Mouse (Mus musculus) T-helper 17 cell (primary cell): ENCODE data around the gene Pou2f3.

Experiments used
- in situ Hi-C, 2 experiments: fragments of 300-600 bp; cut with MboI, MseI; formaldehyde crosslinking; loops; 1 replicate in 1 of 2; 2 replicates in 1 of 2; pipeline ENCODE4 v1.15.1; 2025; ENCODE audit warnings: high pct_unique_total_duplicates in 2 of 2

The Pou2f3 gene

DNA sequence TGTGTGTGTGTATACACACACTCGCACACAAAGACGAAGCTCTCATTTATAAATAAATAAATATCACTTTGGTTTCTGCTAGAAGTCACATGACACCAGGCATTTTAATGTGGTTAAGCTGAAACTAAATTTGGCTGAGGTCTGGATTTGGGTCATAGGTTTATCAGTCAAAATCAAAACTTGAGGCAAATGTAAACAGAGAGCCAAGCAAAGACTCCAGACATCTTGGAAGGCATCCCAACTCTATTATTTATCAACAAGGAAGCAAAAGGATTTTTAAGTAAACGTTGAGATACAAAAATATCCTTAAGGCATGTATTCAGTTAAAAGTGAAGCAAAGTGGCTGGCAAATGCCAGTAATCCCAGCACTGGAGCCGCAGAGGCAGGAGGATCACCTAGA lies 95.3 kb downstream of the Pou2f3 start:
- in situ Hi-C loops = no loop called here

DNA sequence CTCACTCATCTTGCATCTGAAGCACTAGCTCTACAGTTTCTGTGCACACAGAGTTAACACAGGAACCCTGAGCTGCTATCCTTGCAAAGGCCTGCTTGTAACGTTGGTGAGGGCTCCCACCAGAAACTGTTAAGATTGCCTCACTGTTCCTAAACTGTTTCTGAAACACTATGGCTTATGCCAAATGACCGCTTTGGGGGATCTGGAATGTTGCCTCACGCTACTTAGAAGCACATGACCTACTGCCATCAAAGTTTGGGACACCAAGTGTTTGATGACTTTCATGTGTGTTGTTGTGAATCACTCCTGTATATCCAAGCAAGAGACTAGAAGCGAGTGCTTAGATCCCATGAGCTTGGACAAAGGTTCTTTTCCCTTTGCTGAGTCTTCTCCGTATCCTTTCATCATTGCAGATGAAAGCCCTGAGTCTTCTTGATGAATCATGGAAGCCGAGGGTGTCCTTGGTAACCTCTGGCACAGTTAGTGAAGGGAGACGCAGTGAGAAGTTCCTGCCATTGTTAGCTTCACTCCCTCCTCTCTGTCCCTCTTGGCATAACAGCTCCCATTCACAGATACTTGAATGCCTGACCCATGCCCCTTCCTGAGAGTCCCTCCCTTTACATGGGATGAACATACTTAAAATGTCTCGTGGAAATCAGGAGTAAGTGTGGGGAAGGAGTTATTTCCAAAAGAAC lies 99.7 kb downstream of the Pou2f3 start:
- in situ Hi-C loops = no loop called here

DNA sequence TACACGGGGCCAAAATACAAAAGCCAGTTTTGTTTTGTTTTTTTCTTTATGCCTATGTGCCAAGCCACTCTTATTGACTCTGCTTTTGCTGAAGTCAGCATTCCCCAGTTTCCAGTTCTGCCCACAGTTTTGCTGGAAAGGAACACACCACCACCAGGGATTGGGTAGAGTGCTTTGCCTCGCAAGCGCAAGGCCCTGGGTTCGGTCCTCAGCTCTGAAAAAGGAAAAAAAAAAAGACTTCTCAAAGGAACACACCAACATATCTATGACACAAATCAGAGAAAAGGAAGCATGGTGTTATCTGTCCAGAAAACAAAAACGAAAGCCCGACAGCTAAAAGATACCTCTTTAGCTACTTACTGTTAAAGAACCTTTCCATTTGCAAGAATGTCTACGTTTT lies 101.0 kb downstream of the Pou2f3 start:
- in situ Hi-C loops = no loop called here

DNA sequence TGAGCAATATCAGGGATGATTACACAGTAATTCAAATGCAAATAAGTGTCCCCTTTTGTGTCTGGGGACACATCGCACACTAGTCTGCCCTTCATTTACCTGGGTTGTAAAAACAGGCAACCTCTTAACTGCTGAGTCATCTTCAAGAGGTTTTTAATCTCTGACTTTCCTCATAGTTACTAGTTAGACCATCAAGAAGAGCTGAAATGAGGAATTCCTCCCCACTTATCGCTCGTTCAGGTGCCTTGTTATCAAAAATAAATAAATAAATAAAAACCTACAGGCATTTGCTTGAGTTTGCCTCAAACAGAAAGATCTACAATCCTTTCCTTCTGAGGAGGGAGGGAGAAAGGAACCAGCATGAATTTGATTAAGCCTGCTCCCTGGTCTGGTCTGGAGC lies 101.4 kb downstream of the Pou2f3 start:
- in situ Hi-C loops = no loop called here

DNA sequence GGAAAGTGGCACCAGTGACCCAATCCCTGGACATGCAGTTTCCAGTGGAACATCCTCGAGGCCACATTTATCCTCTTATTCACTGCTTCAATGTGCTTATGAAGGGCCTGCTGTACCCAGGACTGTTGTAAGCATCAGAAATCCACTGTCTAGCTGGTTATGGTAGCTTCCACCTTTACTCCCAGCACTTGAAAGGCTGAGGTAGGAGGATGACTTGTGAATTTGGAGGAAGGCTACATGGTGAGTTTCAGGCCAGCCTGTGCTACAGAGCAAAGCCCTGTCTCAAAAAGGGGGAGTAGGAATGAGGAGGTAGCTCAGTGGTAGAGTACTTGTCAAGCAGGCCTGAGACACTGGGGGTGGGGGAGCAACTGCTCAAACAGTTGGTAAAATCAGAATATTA lies 102.1 kb downstream of the Pou2f3 start:
- in situ Hi-C loops = no loop called here

DNA sequence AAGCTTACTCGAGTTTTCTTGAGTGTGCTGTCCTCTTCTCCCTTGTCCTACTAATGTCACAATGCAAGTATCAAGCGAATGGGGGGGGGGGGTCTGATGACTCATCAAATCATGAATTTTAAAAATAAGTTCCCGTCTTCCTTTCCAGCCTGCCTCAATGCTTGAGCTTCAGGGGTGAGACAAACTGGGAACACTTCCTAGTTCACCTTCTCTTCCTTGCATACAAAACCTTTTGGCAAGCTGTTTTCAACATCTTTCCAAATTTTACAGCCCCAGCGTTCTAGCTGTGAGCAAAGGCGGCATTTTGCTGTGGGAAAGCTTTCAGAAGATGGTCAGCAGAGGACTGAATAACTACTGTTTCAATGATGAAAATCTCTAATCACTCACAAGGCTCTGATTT lies 102.6 kb downstream of the Pou2f3 start:
- in situ Hi-C loops = no loop called here

DNA sequence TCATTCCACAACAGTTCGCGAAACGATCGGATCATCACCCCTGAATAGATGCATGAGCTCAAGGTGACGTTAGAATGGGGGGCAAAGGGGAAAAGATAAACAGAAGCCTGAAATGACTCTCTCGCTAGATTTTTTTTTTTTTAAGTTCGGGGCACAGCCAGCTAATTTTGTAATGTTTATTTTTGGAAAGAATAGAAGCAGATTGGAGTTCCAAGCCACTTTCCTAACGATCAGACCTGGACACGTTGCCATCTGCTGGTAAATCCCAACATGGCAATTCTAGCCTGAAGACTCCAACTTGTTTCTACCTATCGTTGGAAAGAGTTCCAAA lies 103.0 kb downstream of the Pou2f3 start, which contains the start of gene Arhgef12:
Gene Arhgef12 (minus strand): TSS at position 53 of the 331 bp plus-strand sequence.
- in situ Hi-C loops = no loop called here

DNA sequence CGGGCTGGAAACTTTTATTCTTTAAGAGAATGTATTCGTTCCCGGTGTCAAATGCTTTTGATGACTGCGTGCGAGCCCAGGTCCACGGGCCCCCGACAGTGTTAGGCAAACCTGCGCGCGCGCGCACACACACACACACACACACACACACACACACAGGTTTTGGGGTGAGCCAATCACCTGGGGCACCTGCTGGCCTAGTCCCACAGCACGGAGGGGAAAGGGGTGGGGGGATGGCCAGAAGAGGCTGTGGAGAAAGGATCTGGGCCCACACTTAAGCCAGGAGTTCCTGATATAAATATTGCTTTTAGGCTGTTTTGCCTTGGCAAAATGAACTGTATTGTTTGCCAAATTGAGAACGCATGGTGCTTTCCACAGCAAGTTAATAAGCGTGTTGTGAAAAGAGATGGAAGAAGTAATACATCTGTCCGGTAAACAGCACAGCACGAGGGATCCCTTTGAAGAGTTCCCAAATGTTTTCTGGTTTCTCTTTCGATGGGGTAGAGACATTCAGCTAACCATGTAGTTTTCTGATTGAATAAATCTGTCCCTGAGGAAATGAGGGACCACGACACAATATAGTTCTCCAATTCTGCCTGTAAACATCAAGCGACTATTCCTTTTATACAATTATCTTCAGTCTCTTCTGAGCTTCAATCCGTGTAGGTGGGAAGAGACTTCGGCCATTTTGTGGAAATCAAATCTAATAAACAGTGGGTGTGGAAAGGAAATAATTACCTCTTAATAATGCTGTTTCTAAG lies 103.6 kb downstream of the Pou2f3 start:
- in situ Hi-C loops = no loop called here

DNA sequence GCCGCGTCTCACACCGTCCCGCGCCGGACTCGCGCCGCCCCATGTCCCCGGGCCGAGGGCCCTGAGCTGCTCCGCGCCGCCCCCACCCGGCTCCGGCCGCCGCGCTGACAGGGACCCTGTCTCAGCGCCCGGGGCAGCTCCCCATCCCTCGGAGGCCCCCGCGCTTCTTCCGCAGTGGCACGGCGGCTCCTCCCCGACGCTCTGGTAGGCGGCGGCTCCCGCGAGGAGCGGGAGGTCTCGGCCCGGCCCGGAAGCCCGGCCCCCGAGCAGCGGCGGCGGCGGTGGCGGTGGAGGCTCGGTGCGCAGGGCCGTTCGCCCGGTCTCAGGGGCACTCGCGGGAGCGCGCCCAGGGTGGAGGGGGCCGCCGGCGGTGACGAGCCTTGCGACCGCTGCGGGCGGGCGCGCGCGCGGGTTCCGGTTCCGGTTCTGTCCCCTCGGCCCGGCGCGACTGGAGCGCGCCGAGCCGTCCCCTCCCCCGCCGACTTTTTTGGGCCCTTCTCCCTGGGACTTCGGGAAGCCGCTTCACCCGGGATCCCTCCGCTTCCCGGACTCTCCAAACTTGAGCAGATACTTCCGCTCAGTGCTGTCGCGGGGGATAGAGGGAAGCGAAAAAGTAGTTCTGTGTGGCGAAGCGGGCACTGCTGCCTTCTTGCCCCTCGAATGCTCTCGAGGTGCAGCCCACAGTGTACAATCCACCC lies 104.4 kb downstream of the Pou2f3 start:
- in situ Hi-C loops = no loop called here

DNA sequence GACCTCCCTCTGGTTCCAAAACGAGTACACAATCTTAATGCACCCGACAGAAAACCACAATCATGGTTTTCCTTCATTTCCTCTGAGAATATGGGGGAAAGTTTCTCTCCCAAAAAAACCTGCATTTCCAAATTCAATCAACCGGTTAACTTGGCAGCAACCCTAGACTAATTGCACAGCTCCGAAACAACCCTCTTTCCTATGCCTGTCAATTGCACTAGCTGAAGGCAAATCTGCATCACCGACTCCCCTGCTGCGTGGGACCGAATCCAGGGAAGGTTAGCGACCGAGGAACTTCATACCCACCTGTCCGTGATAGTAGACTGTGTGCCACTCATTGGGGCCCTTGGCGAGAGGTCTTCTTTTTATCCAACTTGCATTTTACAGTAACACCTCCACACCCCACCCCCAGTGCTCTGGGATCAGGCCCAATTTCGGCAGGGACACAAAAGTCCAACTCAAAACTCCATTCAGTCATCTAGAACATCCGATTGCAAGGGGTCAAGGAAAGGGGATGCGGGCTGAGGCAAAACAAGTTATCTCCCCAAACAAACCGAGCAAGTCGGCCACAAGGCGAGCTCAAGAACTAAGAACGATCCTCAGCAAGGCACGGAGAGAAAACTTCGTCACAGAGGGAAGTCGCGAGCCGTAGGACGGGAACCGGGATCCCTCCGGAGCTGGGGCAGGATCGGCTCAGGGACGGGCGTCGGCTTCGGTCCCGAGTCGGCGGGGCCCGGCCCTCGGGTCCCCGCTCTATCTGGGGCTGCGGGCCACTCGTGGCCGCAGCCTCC lies 105.1 kb downstream of the Pou2f3 start:
- in situ Hi-C loops = no loop called here

DNA sequence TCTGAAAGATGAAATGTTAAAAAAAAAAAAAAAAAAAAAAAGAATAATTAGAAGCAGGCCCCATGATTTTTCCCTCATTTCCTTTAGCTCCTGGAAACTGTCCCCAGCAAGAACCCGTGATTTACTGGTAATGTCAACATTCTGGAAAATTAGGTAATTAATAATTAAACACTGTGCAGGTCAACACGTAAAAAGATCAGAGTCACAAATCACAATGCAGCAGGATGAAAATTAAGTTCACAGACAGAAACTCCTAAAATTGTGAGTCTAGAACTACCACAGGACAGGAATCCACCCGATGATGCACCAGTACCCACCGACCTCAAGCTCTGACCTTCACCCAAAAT lies 105.7 kb downstream of the Pou2f3 start:
- in situ Hi-C loops = no loop called here

DNA sequence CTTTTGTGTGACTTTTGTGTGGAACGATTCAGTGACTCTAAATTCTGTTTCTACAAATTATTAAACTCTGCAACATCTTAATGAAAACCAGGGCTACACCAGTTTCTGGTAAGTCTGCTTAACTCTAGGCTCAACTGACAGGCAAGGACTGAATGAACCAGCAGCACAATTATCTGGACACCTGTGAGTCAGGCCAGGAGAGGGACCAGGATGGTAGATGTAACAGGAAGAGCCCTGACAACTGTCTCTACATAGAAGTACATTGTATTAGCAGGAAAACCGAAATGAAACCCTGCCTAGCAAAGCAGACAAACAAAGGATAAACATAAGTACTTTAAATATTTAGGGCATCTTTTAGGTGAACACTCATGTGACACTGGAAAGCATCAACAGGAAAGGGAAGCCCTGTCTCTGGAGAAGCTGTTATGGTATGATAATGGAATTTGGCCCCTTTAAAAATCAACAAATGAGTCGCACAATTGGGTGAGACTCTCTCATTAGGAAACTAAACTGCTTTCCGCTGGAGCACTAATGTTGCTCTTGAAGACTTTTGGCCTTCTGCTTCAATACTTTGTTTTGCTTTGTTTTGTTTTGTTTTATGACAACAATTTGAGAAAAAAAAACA lies 106.4 kb downstream of the Pou2f3 start:
- in situ Hi-C loops = no loop called here

DNA sequence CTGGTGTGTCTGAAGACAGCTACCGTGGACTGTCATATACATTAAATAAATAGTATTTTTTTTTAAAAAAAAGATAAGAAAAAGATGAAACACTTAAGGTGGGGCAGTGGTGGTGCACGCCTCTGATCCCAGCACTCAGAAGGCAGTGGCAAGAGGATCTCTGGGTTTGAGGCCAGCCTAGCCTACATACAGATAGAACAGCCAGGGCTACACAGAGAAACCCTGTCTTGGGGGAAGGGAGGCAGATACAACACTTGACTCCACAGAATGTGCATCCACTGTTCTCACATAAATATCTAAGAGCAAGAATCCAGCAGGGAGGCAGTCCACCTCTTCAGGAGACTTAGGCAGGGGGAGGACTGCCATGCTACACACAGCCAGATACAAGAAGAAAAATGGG lies 107.2 kb downstream of the Pou2f3 start:
- in situ Hi-C loops = no loop called here

DNA sequence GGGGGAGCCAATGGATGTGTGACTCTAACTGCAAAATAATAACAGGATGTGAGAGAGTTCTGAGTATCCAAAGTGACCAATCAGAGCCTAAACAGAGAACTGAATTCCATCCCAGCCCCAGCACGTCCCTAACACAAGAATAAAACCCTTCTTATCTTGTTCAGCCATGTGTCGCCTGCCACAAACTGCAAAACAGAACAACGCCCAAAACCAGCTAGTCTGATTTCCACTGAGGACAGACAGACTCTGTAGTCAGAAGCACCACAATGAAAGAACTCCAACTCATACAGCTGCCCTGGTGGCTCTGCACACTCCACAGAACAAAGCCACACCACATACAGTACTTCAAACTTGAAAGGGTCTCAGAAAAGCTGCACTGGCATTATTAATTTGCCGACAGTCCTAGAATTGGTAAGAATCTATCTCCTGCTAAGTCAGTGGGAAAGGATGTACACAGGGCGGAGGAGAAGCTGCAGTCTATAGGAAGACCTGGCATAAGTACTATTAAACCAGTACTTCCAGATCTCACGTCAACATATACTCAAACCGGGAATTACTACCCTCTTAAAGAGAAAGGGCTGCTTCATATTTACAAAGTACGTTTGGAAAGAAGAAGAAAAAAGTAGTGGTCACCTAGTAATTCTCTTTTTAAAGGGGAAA lies 108.1 kb downstream of the Pou2f3 start:
- in situ Hi-C loops = no loop called here

DNA sequence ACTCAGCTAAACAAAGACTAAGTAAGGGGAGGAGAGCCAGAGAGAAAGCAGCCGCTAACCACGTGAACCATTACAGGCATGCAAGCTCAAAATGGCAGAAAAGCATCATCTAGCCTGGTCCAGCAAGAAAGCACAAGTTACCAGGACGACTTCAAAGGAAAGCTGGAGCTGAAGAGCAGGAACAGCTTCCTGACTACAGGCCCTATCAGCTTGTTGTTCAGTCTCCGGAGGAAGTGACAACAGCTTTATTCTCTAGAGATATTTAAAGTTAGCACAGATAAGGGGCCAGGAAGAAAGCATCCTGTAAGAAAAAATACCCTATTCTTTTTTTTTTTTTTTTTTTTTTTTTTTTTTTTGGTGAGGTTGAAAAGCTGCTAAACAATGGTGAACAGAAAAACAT lies 111.2 kb downstream of the Pou2f3 start:
- in situ Hi-C loops = loop anchor here in 1 of 2 experiments (10.0 kb wide), 1 partner anchor 1176 kb away; no protein-coding TSS in a partner anchor

DNA sequence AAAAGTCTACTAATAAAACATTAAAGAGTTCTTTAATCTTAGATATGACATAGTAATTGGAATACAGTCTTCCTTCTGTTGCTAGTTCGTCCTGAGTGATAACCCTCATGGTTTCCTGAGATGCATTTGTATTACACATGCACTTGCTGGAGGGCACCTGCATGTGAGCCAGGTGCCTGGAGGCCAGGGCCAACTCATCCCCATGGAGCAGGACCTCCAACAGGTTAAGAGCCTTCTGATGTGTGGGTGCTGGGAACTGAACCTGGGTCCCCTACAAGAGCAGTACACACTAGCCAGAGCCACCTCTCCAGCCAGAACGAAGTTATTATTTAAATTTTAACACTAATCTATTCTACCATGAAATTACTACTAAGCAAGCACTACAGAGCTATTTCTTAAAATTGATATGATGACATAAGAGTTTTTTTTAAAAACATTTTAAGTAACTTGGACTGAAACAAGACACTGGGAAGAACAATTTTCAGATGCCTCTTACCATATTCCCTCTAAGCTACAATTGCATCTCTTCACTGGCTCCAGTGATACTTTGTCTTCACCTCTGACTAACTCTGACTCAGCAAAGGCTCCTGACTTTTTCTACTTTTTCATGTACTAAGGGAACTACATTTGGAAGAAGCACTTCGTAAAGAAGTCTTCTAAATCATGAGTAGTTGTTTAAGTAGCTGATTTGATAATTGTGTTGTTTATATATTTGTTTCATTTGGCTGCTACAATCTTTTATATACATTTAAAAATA lies 112.2 kb downstream of the Pou2f3 start:
- in situ Hi-C loops = loop anchor here in 1 of 2 experiments (10.0 kb wide), 1 partner anchor 1177 kb away; no protein-coding TSS in a partner anchor

DNA sequence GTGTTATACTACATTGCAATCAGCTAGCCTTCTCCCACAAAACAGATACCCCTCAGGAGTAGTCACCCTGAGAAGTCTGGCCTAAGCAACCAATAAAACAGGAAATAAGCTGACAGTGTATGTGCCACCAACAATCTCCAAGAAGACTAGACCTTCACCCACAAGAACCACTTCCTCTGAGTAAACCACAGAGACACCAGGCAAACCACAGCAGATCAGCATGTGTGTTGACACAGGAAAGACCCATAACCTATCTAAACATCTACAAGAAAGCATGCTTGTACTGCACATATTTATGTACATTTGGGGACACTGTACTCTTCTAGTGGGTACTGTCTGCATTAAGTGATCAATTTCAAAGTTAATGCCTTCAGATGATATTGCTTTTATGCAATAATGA lies 113.8 kb downstream of the Pou2f3 start:
- in situ Hi-C loops = loop anchor here in 1 of 2 experiments (10.0 kb wide), 1 partner anchor 1178 kb away; no protein-coding TSS in a partner anchor

DNA sequence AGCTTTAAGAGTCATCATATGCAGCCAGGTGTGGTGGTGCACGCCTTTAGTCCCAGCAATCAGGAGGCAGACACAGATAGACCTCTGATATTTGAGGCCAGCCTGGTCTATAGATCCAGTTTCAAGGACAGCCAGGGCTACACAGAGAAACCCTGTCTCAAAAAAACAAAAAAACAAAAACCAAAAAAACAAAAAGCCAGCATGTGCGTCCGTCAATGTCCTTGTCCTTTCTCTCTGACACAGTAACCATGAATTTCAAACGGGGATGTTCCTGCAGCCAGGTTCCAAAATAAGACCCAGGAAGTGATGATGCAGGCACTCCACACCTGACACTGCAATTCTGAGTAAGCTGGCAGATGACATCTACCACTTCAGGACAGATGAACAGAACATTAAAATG lies 115.3 kb downstream of the Pou2f3 start:
- in situ Hi-C loops = loop anchor here in 1 of 2 experiments (10.0 kb wide), 1 partner anchor 1180 kb away; no protein-coding TSS in a partner anchor

DNA sequence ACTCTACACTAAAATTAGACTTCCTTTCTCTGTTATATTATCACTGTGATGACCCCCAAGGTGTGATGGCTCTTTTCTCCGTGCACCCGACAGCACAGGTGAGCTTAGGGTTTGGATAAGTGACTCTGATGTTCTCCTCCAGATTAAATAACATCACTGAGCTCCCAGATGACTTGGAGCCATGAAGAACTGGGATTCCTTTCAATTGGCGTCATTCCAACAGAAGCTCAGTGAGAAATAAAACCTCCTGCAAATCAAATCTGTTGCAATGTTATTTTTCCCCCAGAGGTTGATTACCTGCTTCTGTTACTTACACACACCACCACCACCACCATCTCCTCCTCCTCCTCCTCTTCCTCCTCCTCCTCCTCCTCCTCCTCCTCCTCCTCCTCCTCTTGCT lies 116.4 kb downstream of the Pou2f3 start:
- in situ Hi-C loops = loop anchor here in 1 of 2 experiments (10.0 kb wide), 1 partner anchor 1181 kb away; no protein-coding TSS in a partner anchor
